Mouse (Mus musculus) megakaryocyte, embryonic 14.5 days (primary cell): Measurements from ENCODE around the gene Olfr592. TPM values are rescaled to one million over a fixed set of nuclear protein-coding genes. Genes with fewer than 3 reads are reported as not detected.
"Not testable (repeated sequence)": the region's sequence is repeated elsewhere in the genome, so short reads cannot be mapped to it uniquely, and the experiment has no call there.

Experiments
- H3K27me3 ChIP-seq: replicated peaks from 2 replicates; pipeline ENCODE3; 2012; ENCODE audit warnings: inconsistent platforms
- H3K36me3 ChIP-seq: replicated peaks from 2 replicates; pipeline ENCODE3; 2012; ENCODE audit warnings: low read length, inconsistent platforms, mixed read lengths
- H3K4me1 ChIP-seq: 2 replicates; pipeline ENCODE4 v1.6.1; 2012; ENCODE audit warnings: inconsistent platforms
- H3K4me3 ChIP-seq: replicated peaks from 2 replicates; pipeline ENCODE3; 2012; ENCODE audit warnings: moderate library complexity, mild to moderate bottlenecking, inconsistent platforms
- H3K9me3 ChIP-seq: 2 replicates; pipeline ENCODE4 v1.6.1; 2012; ENCODE audit warnings: inconsistent platforms
- FLI1 ChIP-seq: IDR thresholded peaks from 2 replicates; pipeline ENCODE4 v1.6.1; 2012; ENCODE audit warnings: low read length, inconsistent platforms, mixed read lengths
- GATA1 ChIP-seq: IDR thresholded peaks from 3 replicates; pipeline ENCODE4 v1.6.1; 2012; ENCODE audit warnings: mixed read lengths, low read length, inconsistent platforms, borderline replicate concordance
- polyA plus RNA-seq: library from polyadenylated mRNA; stranded (reverse); fragments of >175 nt; gene quantifications from 2 replicates; pipeline ENCODE4 v1.2.3, GENCODE M21; 2012; ENCODE audit warnings: low replicate concordance; ENCODE audit not compliant: insufficient read depth

Gene Olfr592
- polyA plus RNA-seq, result not detected in 2 replicates

GRCm38 (mm10) chr7:103184503-103184902, at the start of gene Olfr592:
Gene Olfr592 (plus strand): TSS chr7:103184803.
- H3K27me3 ChIP-seq, H3K4me3 ChIP-seq, H3K9me3 ChIP-seq, H3K4me1 ChIP-seq, H3K36me3 ChIP-seq: not testable (repeated sequence)

GRCm38 (mm10) chr7:103140579-103140978, 44.0 kb upstream of the Olfr592 start, which contains the start of gene Olfr588-ps1:
Gene Olfr588-ps1 (plus strand): TSS chr7:103140879.
- Histone ChIP-seq H3K27me3 (no peaks in the 10 kb centered on the region), H3K9me3 (peaks cover 7% of the 10 kb centered on the region; the same call in 1 of the 2 replicates), H3K4me1 (no peaks in the 10 kb centered on the region), H3K4me3 (no peak within 1 kb of the TSS), H3K36me3 (no peaks in the 10 kb centered on the region)
- TF ChIP-seq FLI1 (no peak), GATA1 (no peak)

- no peak for TF ChIP-seq GATA1
- no peak for TF ChIP-seq FLI1
- Histone ChIP-seq H3K27me3 (no peaks in the 10 kb centered on the region), H3K4me3 (no peak within 1 kb of the TSS), H3K36me3 (no peaks in the 10 kb centered on the region), H3K9me3 (0 out of 2 replicates have a peak, but pooled peaks cover 3% of the 10 kb centered on the region), H3K4me1 (no peaks in the 10 kb centered on the region)
Observed at GRCm38 (mm10) chr7:103156256-103156655, 28.3 kb upstream of the Olfr592 start, which contains the start of gene Olfr589. Gene Olfr589 (minus strand): TSS chr7:103156356.

- H3K4me3 ChIP-seq, result no peak overlapping the region
- TF ChIP-seq FLI1, result no peak
- TF ChIP-seq GATA1, result no peak
- H3K27me3 ChIP-seq, result no peaks in the 10 kb centered on the region
- H3K36me3 ChIP-seq, result no peaks in the 10 kb centered on the region
- H3K9me3 ChIP-seq, result peaks cover 5% of the 10 kb centered on the region; the same call in 1 of the 2 replicates
- H3K4me1 ChIP-seq, result no peaks in the 10 kb centered on the region
Observed at GRCm38 (mm10) chr7:103169697-103170096, 14.9 kb upstream of the Olfr592 start.

- Histone ChIP-seq H3K9me3 (no peaks in the 10 kb centered on the region), H3K4me1 (no peaks in the 10 kb centered on the region), H3K36me3 (no peaks in the 10 kb centered on the region), H3K4me3 (no peak within 1 kb of the TSS), H3K27me3 (no peaks in the 10 kb centered on the region)
- TF ChIP-seq FLI1, result no peak
- no peak for TF ChIP-seq GATA1
Observed at GRCm38 (mm10) chr7:103178240-103178639, 6.4 kb upstream of the Olfr592 start, which contains the start of gene Olfr591. Gene Olfr591 (minus strand): TSS chr7:103178340.

GRCm38 (mm10) chr7:103211562-103211961, 27.0 kb downstream of the Olfr592 start, which contains the start of gene Olfr593:
Gene Olfr593 (plus strand): TSS chr7:103211862.
- Histone ChIP-seq H3K36me3 (no peaks in the 10 kb centered on the region), H3K4me1 (no peaks in the 10 kb centered on the region), H3K4me3 (no peak within 1 kb of the TSS), H3K27me3 (no peaks in the 10 kb centered on the region), H3K9me3 (no peaks in the 10 kb centered on the region)
- TF ChIP-seq GATA1 (no peak), FLI1 (no peak)

GRCm38 (mm10) chr7:103212050-103212449, 27.4 kb downstream of the Olfr592 start:
- H3K4me3 ChIP-seq, H3K27me3 ChIP-seq, H3K9me3 ChIP-seq, H3K4me1 ChIP-seq, H3K36me3 ChIP-seq: not testable (repeated sequence)

GRCm38 (mm10) chr7:103216696-103217095, 32.1 kb downstream of the Olfr592 start, which contains the start of gene Olfr594:
Gene Olfr594 (plus strand): TSS chr7:103216996.
- H3K9me3 ChIP-seq, result peaks cover 6% of the 10 kb centered on the region; the same call in 1 of the 2 replicates
- TF ChIP-seq FLI1 (no peak), GATA1 (no peak)
- H3K36me3 ChIP-seq, result no peaks in the 10 kb centered on the region
- no peak within 1 kb of the TSS for H3K4me3 ChIP-seq
- no peaks in the 10 kb centered on the region for H3K4me1 ChIP-seq
- no peaks in the 10 kb centered on the region for H3K27me3 ChIP-seq

Other genes starting within 250 kb of the Olfr592 start
- not detected in 2 replicates for gene Olfr573-ps1, start 242.2 kb upstream of the Olfr592 start, polyA plus RNA-seq
- gene Olfr574, start 236.3 kb upstream of the Olfr592 start, polyA plus RNA-seq, result not detected in 2 replicates
- gene Olfr575, start 226.0 kb upstream of the Olfr592 start, polyA plus RNA-seq, result not detected in 2 replicates
- not detected in 2 replicates for gene Olfr576, start 222.1 kb upstream of the Olfr592 start, polyA plus RNA-seq
- gene Olfr577, start 208.9 kb upstream of the Olfr592 start, polyA plus RNA-seq, result not detected in 2 replicates
- not detected in 2 replicates for gene Olfr578, start 195.5 kb upstream of the Olfr592 start, polyA plus RNA-seq
- gene Olfr582, start 146.8 kb upstream of the Olfr592 start, polyA plus RNA-seq, result not detected in 2 replicates
- gene Olfr583, start 133.5 kb upstream of the Olfr592 start, polyA plus RNA-seq, result not detected in 2 replicates
- gene Olfr584, start 102.9 kb upstream of the Olfr592 start, polyA plus RNA-seq, result not detected in 2 replicates
- gene Olfr585, start 87.1 kb upstream of the Olfr592 start, polyA plus RNA-seq, result not detected in 2 replicates
- gene Olfr586, start 59.2 kb upstream of the Olfr592 start, polyA plus RNA-seq, result not detected in 2 replicates
- not detected in 2 replicates for gene Olfr588-ps1, start 43.9 kb upstream of the Olfr592 start, polyA plus RNA-seq
- gene Olfr589, start 28.4 kb upstream of the Olfr592 start, polyA plus RNA-seq, result not detected in 2 replicates
- 2.6 TPM in 1 of 2 replicates, not detected in the other for gene Olfr591, start 6.5 kb upstream of the Olfr592 start, polyA plus RNA-seq
- not detected in 2 replicates for gene Olfr593, start 27.1 kb downstream of the Olfr592 start, polyA plus RNA-seq
- not detected in 2 replicates for gene Olfr594, start 32.2 kb downstream of the Olfr592 start, polyA plus RNA-seq
- not detected in 2 replicates for gene Usp17ld, start 67.7 kb downstream of the Olfr592 start, polyA plus RNA-seq
- gene Olfr596, start 120.8 kb downstream of the Olfr592 start, polyA plus RNA-seq, result not detected in 2 replicates
- gene Olfr597, start 131.5 kb downstream of the Olfr592 start, polyA plus RNA-seq, result not detected in 2 replicates
- not detected in 2 replicates for gene Olfr598, start 138.8 kb downstream of the Olfr592 start, polyA plus RNA-seq
- gene Olfr599, start 151.1 kb downstream of the Olfr592 start, polyA plus RNA-seq, result not detected in 2 replicates
- gene Olfr600, start 164.9 kb downstream of the Olfr592 start, polyA plus RNA-seq, result 4.6 TPM in 1 of 2 replicates, not detected in the other
- not detected in 2 replicates for gene Olfr601, start 177.9 kb downstream of the Olfr592 start, polyA plus RNA-seq
- not detected in 2 replicates for gene Olfr603, start 201.4 kb downstream of the Olfr592 start, polyA plus RNA-seq
- not detected in 2 replicates for gene Usp17lc, start 230.3 kb downstream of the Olfr592 start, polyA plus RNA-seq